Mouse (Mus musculus): Measurements from ENCODE around the gene Adgrg3.
A peak's percentile ranks its signal among the peaks of the same experiment; 100 is the strongest.

GRCm38 (mm10) chr8:95080381-95081341 lies 63.2 kb downstream of the Adgrg3 start, which contains the start of gene Katnb1:
- TF ChIP-seq CTCF (conservative IDR thresholded peaks at IDR 0.05; ENCODE audit: insufficient read depth, insufficient read length, low read depth, low read length) = no peak
- peak; percentile 88 for TF ChIP-seq POLR2A (IDR thresholded peaks at IDR 0.05; ENCODE audit: low read depth, low read length)

All from kidney, adult 2 months (tissue).